8 mouse cellular contexts compared by ENCODE assay signal in genomic region chr3:93522611-93523010, GRCm38 (mm10). TPM values are rescaled to one million over a fixed set of nuclear protein-coding genes. Genes with fewer than 3 reads are reported as not detected.
DNase-seq lines count a peak whose midpoint lies in the region; ATAC-seq and TF ChIP-seq lines count a peak whose summit lies in the region.

No protein-coding gene starts in this region.

- intact Hi-C loops in heart, postnatal 25 days (cut with DNase I), result no loop called here

- TF ChIP-seq POLR2A in myocyte (IDR thresholded peaks at IDR 0.05; ENCODE audit: insufficient read length, low read depth), result no peak

- peaks cover 11% of the 10 kb centered on the region; the same call in 1 of the 2 replicates for H3K4me1 ChIP-seq in forebrain, postnatal 0 days (ENCODE audit: insufficient read depth)

- H3K27ac ChIP-seq in forebrain, postnatal 0 days (ENCODE audit: low read depth, low read length), result no peak overlapping the region

- no peaks in the 10 kb centered on the region for H3K36me3 ChIP-seq in forebrain, postnatal 0 days (ENCODE audit: insufficient read depth)
- H3K36me3 ChIP-seq in myocyte (ENCODE audit: control insufficient read depth, insufficient read depth), result peaks cover 40% of the 10 kb centered on the region

- H3K4me3 ChIP-seq in forebrain, postnatal 0 days (ENCODE audit: low read depth, low read length), result no peak overlapping the region
- H3K4me3 ChIP-seq in myocyte, result peak overlapping the region; percentile 65

- DNase-seq in cerebellum, adult 9-10 months, result peak; percentile 4
- DNase-seq in adrenal gland, adult 8-10 months, result peak; percentile 35
- peak; percentile 52 for DNase-seq in forebrain, postnatal 0 days
- DNase-seq in heart, postnatal 25 days (ENCODE audit: low spot score), result peak; percentile 50
- DNase-seq in left cerebral cortex, adult 18-20 months (ENCODE audit: low spot score in 2 of 2), result peak; percentile 63 to 75
- DNase-seq in thymus, postnatal 14 days, result peak; percentile 50

- no peak overlapping the region for H3ac ChIP-seq in myocyte (ENCODE audit: control insufficient read depth, insufficient read length)

- TF ChIP-seq CTCF in forebrain, postnatal 0 days (IDR thresholded peaks at IDR 0.05; ENCODE audit: low read depth), result peak; percentile 76

- no peaks in the 10 kb centered on the region for H3K9me3 ChIP-seq in forebrain, postnatal 0 days (ENCODE audit: low read length)

- ATAC-seq in cerebellum, adult (ENCODE audit: insufficient number of reproducible peaks, low FRiP score, low TSS enrichment), result no peak
- no peak for ATAC-seq in forebrain, postnatal 0 days

- H3K9ac ChIP-seq in forebrain, postnatal 0 days, result no peak overlapping the region

- 46% methylated on average over 7 of the region's 7 CpGs for WGBS in forebrain, postnatal 0 days

- no peak overlapping the region for H3K4me2 ChIP-seq in forebrain, postnatal 0 days (ENCODE audit: low read depth)
- H3K4me2 ChIP-seq in myocyte (ENCODE audit: low read depth), result peak overlapping the region; percentile 63

- peaks cover 39% of the 10 kb centered on the region for H3K79me2 ChIP-seq in myocyte (ENCODE audit: control insufficient read depth, insufficient read depth)

- H3K27me3 ChIP-seq in forebrain, postnatal 0 days (ENCODE audit: insufficient read depth, low read length), result no peaks in the 10 kb centered on the region; the same call in 1 of the 2 replicates
- no peaks in the 10 kb centered on the region for H3K27me3 ChIP-seq in myocyte (ENCODE audit: control insufficient read depth, insufficient read depth, insufficient read length)

TF ChIP-seq in myocyte, 11 proteins besides CTCF, POLR2A, EP300 and RAD21:
- TF ChIP-seq MYOG (IDR thresholded peaks at IDR 0.05; ENCODE audit: control insufficient read depth in 1 of 3, insufficient read depth in 1 of 3, insufficient read length in 2 of 3, low read depth in 2 of 3) (no peak), CEBPB (IDR thresholded peaks at IDR 0.05; ENCODE audit: insufficient read depth, poor library complexity, severe bottlenecking) (0 out of 2 replicates have a peak, but pooled peaks have one; percentile 3)

RNA-seq across cellular contexts. Expression of gene S100a11, which starts 2.3 kb away (rescaled TPM):
- total RNA-seq in adrenal gland, adult 8-10 months (2022), result 100 to 1,000 TPM; 161 to 194 (median 182) TPM
- 9.8 and 17.1 TPM in 2 replicates for total RNA-seq in forebrain, postnatal 0 days (2014; rRNA removed)
- polyA plus RNA-seq in forebrain, postnatal 0 days (2015; fragmentation: Nextera tagmentation; extraction: Ambion mirVana), result 169 and 172 TPM in 2 replicates
- 10 to 100 TPM; 82.1 to 97.0 TPM for total RNA-seq in heart, postnatal 25 days (2021)
- total RNA-seq in left cerebral cortex, adult 18-20 months (2021), result 10 to 100 TPM in 1 of 2 experiments, 1 to 10 TPM in 1; 7.2 to 14.6 TPM
- polyA plus RNA-seq in myocyte (2012; fragmentation: generic; extraction: Trizol), result 1,972 TPM

RNA-seq across cellular contexts. Expression of gene S100a10, which starts 32.3 kb away (rescaled TPM):
- 100 to 1,000 TPM; 108 to 159 (median 130) TPM for total RNA-seq in adrenal gland, adult 8-10 months (2022)
- 139 and 198 TPM in 2 replicates for total RNA-seq in forebrain, postnatal 0 days (2014; rRNA removed)
- polyA plus RNA-seq in forebrain, postnatal 0 days (2015; fragmentation: Nextera tagmentation; extraction: Ambion mirVana), result 187 and 244 TPM in 2 replicates
- 100 to 1,000 TPM in 1 of 2 experiments, 10 to 100 TPM in 1; 99.6 to 111 TPM for total RNA-seq in heart, postnatal 25 days (2021)
- total RNA-seq in left cerebral cortex, adult 18-20 months (2021), result 10 to 100 TPM; 47.3 to 49.9 TPM
- polyA plus RNA-seq in myocyte (2012; fragmentation: generic; extraction: Trizol), result 788 TPM

RNA-seq across cellular contexts. Expression of gene Tchhl1, which starts 54.1 kb away (rescaled TPM):
- total RNA-seq in adrenal gland, adult 8-10 months (2022), result 1 to 10 TPM in 1 of 4 experiments, under 1 TPM in 2, not detected in 1; 0.22 to 1.6 (median 0.94) TPM
- total RNA-seq in forebrain, postnatal 0 days (2014; rRNA removed), result not detected in 2 replicates
- not detected in 2 replicates for polyA plus RNA-seq in forebrain, postnatal 0 days (2015; fragmentation: Nextera tagmentation; extraction: Ambion mirVana)
- not detected for total RNA-seq in heart, postnatal 25 days (2021)
- total RNA-seq in left cerebral cortex, adult 18-20 months (2021), result not detected
- not detected for polyA plus RNA-seq in myocyte (2012; fragmentation: generic; extraction: Trizol)

Comparison
In these comparisons a context has a peak if more than half of its experiments do, and no peak if none do; other contexts are left out.
1. DNase-seq: peak in every context shown above with its lines; median percentile 69 in left cerebral cortex, adult 18-20 months; 52 in forebrain, postnatal 0 days; 50 in heart, postnatal 25 days; 50 in thymus, postnatal 14 days; 35 in adrenal gland, adult 8-10 months; 4 in cerebellum, adult 9-10 months.